11 mouse cellular contexts compared by ENCODE assay signal in the genomic region with DNA sequence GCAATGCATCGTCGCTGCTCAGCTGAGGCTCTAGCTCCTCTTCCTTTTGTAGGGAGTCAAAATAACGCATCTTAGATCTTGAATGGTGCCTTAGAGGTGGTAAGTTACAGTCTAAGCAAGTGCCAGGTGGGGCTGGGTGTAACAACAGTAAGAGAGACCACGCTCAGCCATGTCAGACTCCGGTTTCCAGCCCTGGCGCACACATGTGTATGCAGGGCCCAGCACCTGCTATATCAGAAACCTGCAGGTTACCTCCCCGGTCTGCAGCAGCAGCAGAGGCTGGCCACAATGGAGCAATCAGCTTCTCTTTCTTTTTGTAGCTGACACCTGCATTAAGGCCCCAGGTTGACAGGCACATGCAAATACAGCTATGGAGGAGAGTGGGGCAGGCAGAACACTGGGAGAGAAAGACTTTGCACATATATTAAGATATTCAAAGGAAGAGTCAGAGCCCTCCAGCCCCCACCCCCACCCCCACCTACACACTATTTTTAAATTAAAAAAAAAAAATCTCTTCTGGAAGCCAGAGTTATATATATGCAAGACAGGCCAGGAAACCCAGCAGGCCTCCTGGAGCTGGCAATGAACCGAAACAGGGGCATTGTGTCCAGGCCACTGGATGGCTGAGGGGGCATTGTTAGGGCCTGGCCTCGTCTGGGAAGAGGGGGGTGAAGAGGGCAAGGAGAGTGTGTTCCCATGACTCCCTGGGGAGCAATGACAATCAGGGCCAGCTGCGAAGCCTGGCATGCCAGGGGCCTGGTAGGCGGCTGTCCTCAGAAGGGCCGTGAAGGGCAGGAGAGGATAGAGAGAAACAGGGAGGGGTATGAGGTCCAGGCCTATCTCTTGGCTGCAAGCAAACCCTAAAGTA. TPM values are rescaled to one million over a fixed set of nuclear protein-coding genes. Genes with fewer than 3 reads are reported as not detected.
DNase-seq lines count a peak whose midpoint lies in the region; ATAC-seq and TF ChIP-seq lines count a peak whose summit lies in the region.
"Had no signal": no experiment of that assay in that cellular context is flagged by ENCODE, and none has a peak within 500 bp of the region (broad histone marks: within the 10 kb centered on the region; RNA-seq: fewer than 3 reads in every experiment).

No protein-coding gene starts in this region.

- H3K4me1 ChIP-seq in heart, embryonic 12.5 days (replicated peaks): 0 out of 2 replicates have a peak, but pooled peaks cover 3% of the 10 kb centered on the region
- H3K4me1 ChIP-seq in hindbrain, embryonic 16.5 days (ENCODE audit: control insufficient read depth, insufficient read depth, low read depth, low read length): peaks cover 8% of the 10 kb centered on the region

- no peaks in the 10 kb centered on the region for H3K9me3 ChIP-seq in heart, embryonic 12.5 days (replicated peaks)
- no peaks in the 10 kb centered on the region for H3K9me3 ChIP-seq in hindbrain, embryonic 16.5 days (ENCODE audit: control insufficient read depth, low read length)
- H3K9me3 ChIP-seq: embryonic facial prominence, embryonic 15.5 days had no signal

- H3K27me3 ChIP-seq in heart, embryonic 12.5 days (replicated peaks): no peaks in the 10 kb centered on the region
- H3K27me3 ChIP-seq in hindbrain, embryonic 16.5 days (replicated peaks; ENCODE audit: control insufficient read depth, insufficient read depth, low read length): no peaks in the 10 kb centered on the region
- H3K27me3 ChIP-seq: embryonic facial prominence, embryonic 15.5 days had no signal

- 0 out of 2 replicates have a peak overlapping the region, but pooled peaks have one; percentile 11 for H3K9ac ChIP-seq in heart, embryonic 12.5 days
- peak overlapping the region; percentile 13; the same call in 1 of the 2 replicates for H3K9ac ChIP-seq in hindbrain, embryonic 16.5 days (ENCODE audit: low read depth, low read length)
- H3K9ac ChIP-seq: embryonic facial prominence, embryonic 15.5 days had no signal

- intact Hi-C loops in heart, postnatal 14 days (cut with DNase I): no loop called here
- intact Hi-C loops in gastrocnemius, adult 2 months (cut with DNase I): no loop called here

- WGBS in heart, embryonic 12.5 days: 59% methylated on average over 12 of the region's 12 CpGs
- 20% methylated on average over 12 of the region's 12 CpGs for WGBS in hindbrain, embryonic 16.5 days

- TF ChIP-seq CTCF in gastrocnemius, adult 2 months (IDR thresholded peaks at IDR 0.05): no peak

- H3K4me2 ChIP-seq in heart, embryonic 12.5 days: no peak overlapping the region
- no peak overlapping the region for H3K4me2 ChIP-seq in hindbrain, embryonic 16.5 days (ENCODE audit: low read length)
- H3K4me2 ChIP-seq: embryonic facial prominence, embryonic 15.5 days had no signal

- no peak overlapping the region for H3K4me3 ChIP-seq in heart, embryonic 12.5 days
- no peak overlapping the region for H3K4me3 ChIP-seq in hindbrain, embryonic 16.5 days (ENCODE audit: low read length)
- no peak overlapping the region for H3K4me3 ChIP-seq in gastrocnemius, adult 2 months
- H3K4me3 ChIP-seq: embryonic facial prominence, embryonic 15.5 days had no signal

- no peak overlapping the region for H3K27ac ChIP-seq in heart, embryonic 12.5 days (ENCODE audit: poor library complexity, severe bottlenecking)
- 0 out of 2 replicates have a peak overlapping the region, but pooled peaks have one; percentile 34 for H3K27ac ChIP-seq in hindbrain, embryonic 16.5 days (ENCODE audit: low read depth, low read length)
- no peak overlapping the region for H3K27ac ChIP-seq in gastrocnemius, adult 2 months
- H3K27ac ChIP-seq: embryonic facial prominence, embryonic 15.5 days had no signal

- no peaks in the 10 kb centered on the region for H3K36me3 ChIP-seq in heart, embryonic 12.5 days
- no peaks in the 10 kb centered on the region for H3K36me3 ChIP-seq in hindbrain, embryonic 16.5 days (ENCODE audit: control insufficient read depth, insufficient read depth, low read length)
- H3K36me3 ChIP-seq: embryonic facial prominence, embryonic 15.5 days had no signal

- no peak for DNase-seq in heart, postnatal 14 days
- peak; percentile 57 for DNase-seq in embryo, embryonic 9.5 days (ENCODE audit: extremely low spot score)
- peak; percentile 96 for DNase-seq in retina, postnatal 1 day
- no peak for DNase-seq in adrenal gland, postnatal 10 days
- no peak for DNase-seq in kidney, adult 8-10 months
- DNase-seq in gastrocnemius, adult 2 months: no peak
- DNase-seq: heart, adult 18-20 months; lung, postnatal 14 days had no signal

- ATAC-seq in heart, embryonic 12.5 days (ENCODE audit: insufficient number of reproducible peaks, low FRiP score): no peak
- 0 out of 2 replicates have a peak, but pooled peaks have one; percentile 21 for ATAC-seq in hindbrain, embryonic 16.5 days

RNA-seq across cellular contexts. Expression of a gene that starts 7.4 kb away (rescaled TPM):
- 21.7 and 21.8 TPM in 2 replicates for polyA plus RNA-seq in heart, embryonic 12.5 days (2016; fragmentation: Nextera tagmentation; extraction: Ambion mirVana)
- 1 to 10 TPM; 2.2 to 4.3 TPM for total RNA-seq in heart, postnatal 14 days (2021)
- polyA plus RNA-seq in hindbrain, embryonic 16.5 days (2015; fragmentation: Nextera tagmentation; extraction: Ambion mirVana): 5.0 and 8.0 TPM in 2 replicates
- 10 to 100 TPM; 12.8 to 14.1 TPM for total RNA-seq in adrenal gland, postnatal 10 days (2021)
- total RNA-seq in gastrocnemius, adult 2 months (2021): under 1 TPM; 0.28 to 0.64 TPM

RNA-seq across cellular contexts. Expression of a gene that starts 18.4 kb away (rescaled TPM):
- 0.27 and 0.87 TPM in 2 replicates for polyA plus RNA-seq in heart, embryonic 12.5 days (2016; fragmentation: Nextera tagmentation; extraction: Ambion mirVana)
- total RNA-seq in heart, postnatal 14 days (2021): 1 to 10 TPM in 1 of 2 experiments, under 1 TPM in 1; 0.90 to 1.2 TPM
- polyA plus RNA-seq in hindbrain, embryonic 16.5 days (2015; fragmentation: Nextera tagmentation; extraction: Ambion mirVana): 21.6 and 25.7 TPM in 2 replicates
- total RNA-seq in adrenal gland, postnatal 10 days (2021): 1 to 10 TPM; 2.0 to 2.7 TPM
- under 1 TPM; 0.33 to 0.36 TPM for total RNA-seq in gastrocnemius, adult 2 months (2021)

RNA-seq across cellular contexts. Expression of a gene that starts 25.5 kb away (rescaled TPM):
- polyA plus RNA-seq in heart, embryonic 12.5 days (2016; fragmentation: Nextera tagmentation; extraction: Ambion mirVana): 0.13 and 0.15 TPM in 2 replicates
- total RNA-seq in heart, postnatal 14 days (2021): not detected
- 0.47 and 0.50 TPM in 2 replicates for polyA plus RNA-seq in hindbrain, embryonic 16.5 days (2015; fragmentation: Nextera tagmentation; extraction: Ambion mirVana)
- not detected for total RNA-seq in adrenal gland, postnatal 10 days (2021)
- not detected for total RNA-seq in gastrocnemius, adult 2 months (2021)
- total RNA-seq: heart, adult 18-20 months had no signal

RNA-seq across cellular contexts. Expression of a gene that starts 26.4 kb away (rescaled TPM):
- 18.9 and 20.5 TPM in 2 replicates for polyA plus RNA-seq in heart, embryonic 12.5 days (2016; fragmentation: Nextera tagmentation; extraction: Ambion mirVana)
- 10 to 100 TPM; 23.8 to 28.5 TPM for total RNA-seq in heart, postnatal 14 days (2021)
- 18.7 and 20.6 TPM in 2 replicates for polyA plus RNA-seq in hindbrain, embryonic 16.5 days (2015; fragmentation: Nextera tagmentation; extraction: Ambion mirVana)
- total RNA-seq in adrenal gland, postnatal 10 days (2021): 10 to 100 TPM; 45.5 to 53.0 TPM
- 10 to 100 TPM; 10.1 to 15.8 TPM for total RNA-seq in gastrocnemius, adult 2 months (2021)

RNA-seq across cellular contexts. Expression of a gene that starts 30.2 kb away (rescaled TPM):
- 0.48 and 0.78 TPM in 2 replicates for polyA plus RNA-seq in heart, embryonic 12.5 days (2016; fragmentation: Nextera tagmentation; extraction: Ambion mirVana)
- total RNA-seq in heart, postnatal 14 days (2021): under 1 TPM in 1 of 2 experiments, not detected in 1; 0.43 TPM
- 2.4 and 2.5 TPM in 2 replicates for polyA plus RNA-seq in hindbrain, embryonic 16.5 days (2015; fragmentation: Nextera tagmentation; extraction: Ambion mirVana)
- under 1 TPM; 0.61 to 0.81 TPM for total RNA-seq in adrenal gland, postnatal 10 days (2021)
- total RNA-seq in gastrocnemius, adult 2 months (2021): not detected
- total RNA-seq: heart, adult 18-20 months had no signal

Comparison
In these comparisons a context has a peak if more than half of its experiments do, and no peak if none do; other contexts are left out.
1. DNase-seq: peak in embryo, embryonic 9.5 days (single experiment) and retina, postnatal 1 day (single experiment); none in heart, postnatal 14 days (0 of 2), adrenal gland, postnatal 10 days (single experiment), kidney, adult 8-10 months (0 of 2) and gastrocnemius, adult 2 months (single experiment).